Mouse (Mus musculus) 3134 (cell line): ENCODE measurements at regions not wholly inside any gene's neighbourhood (a gene's known extent, or its start where the extent isn't known, plus 50 kb on each side); places are given as distances from the start of the nearest gene placed in this dataset.

Source experiments
- DNase-seq: peaks from one replicate; pipeline ENCODE4 v3.0.0-alpha.2; 2011; ENCODE audit warnings: low spot score; ENCODE audit not compliant: insufficient read length; ENCODE audit errors: extremely low read depth

DNA sequence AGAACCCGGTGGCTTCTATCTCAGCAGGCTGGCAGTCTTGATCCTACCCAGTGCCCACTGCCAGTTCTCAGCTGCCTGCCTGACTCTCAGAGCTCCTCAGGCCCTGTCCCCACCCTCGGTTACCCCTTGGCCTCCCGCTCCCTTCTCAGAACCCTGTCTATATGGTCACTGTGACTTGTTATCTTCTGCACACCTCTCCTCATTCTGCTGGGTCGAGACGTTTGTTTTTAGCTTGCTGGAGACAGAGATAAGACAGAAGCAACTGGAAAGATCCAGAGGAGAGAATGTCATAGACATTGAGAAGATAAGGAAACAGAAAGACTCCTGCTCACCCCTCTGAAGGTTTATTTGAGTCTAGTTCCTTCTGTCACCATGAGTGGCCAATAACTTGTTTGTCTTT, 53.8 kb upstream of the Phc1 start:
- no peak for DNase-seq

DNA sequence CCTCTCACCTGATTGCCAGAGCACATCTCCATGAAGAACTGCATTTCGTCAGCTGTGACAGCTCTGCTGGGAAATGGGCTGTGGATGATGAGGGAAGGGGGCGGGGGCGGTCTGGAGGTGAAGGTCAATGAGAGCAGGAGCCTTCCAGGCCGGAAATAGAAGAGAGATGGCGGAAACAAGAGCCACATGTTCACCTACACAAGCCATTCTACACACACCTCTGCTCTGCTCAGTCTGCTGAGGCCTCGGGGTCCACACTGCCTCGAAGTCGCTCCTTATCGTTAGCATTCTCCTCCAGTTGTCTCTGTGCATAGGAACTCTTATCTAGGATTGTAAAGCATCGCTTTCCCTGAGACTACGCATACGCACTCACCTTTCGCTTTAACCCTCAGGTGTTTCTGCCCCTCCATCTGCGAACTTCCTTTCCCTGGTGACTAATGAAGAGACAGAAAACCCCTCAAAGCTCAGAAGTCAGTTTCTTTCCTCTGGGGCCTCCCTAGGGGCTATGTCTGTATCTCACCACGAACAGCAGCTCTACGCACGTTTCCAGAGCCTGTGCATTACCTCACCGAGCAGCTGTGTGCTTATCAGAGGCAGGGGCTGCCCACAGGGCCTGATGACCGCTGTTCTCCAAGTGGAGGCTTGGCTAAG, 53.0 kb upstream of the Phc1 start:
- DNase-seq, result no peak

DNA sequence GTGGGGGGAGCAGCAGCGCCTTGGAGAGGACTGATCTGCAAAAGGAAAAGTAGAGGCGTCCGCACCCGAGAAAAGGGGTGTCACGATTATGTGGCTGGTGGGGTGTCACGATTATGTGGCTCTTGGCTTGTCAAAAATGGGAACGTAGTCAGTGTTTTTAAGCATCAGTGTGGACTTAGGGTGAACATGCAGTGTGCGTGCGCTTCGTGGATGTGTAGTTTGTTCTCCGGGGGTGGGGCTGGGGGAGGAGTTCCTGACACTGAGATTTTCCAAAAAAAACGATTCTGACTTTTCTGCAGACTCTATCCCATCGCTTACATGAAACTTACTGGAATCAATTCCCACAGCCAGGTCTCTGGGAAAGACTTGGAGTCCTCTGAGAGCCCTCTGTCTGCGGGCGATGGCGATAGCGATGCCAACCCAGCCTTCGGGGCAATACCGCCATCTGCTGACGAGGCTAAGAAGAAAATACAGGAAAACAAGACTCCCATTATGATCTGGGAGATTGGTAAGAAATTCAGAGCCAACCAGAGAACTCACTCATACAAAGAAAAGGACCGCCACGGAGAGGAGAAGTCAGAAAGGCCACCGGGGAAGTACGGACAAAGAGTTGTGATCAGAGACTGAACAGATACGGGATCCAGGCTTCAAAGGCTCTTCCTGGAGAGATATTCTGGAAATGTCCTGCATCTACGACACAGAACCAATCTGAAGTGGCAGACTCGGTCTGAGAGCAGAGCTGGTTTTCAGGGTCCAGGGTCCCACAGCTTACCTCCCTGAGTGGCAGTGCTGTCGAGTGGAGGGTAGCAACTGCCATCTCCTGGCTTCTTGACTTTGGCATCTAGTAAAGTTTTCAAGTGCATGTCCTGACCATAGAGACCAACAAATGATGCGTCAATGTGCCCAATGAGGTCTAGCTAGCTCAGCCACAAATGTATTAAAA, 51.6 kb upstream of the Phc1 start:
- DNase-seq, result peak; percentile 44

DNA sequence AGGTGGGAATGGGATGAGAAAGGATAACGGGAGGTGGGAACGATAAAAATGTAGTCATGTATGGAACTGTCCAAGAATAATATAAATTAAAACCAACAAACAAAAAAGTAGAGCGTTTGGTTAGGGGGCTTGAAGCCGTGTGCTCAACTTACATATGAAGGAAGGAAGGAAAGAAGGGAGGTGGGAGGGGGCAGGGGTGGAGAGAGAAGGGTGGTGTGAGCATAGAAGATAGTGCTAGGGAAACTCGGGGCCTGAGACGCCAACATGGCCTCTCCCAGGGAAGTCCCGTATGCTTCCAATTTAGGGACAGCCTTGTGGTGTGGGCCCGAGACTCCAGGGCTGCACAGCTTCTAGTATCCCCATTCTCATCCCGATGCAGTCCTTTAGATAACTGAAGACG, 50.8 kb upstream of the Phc1 start:
- no peak for DNase-seq

DNA sequence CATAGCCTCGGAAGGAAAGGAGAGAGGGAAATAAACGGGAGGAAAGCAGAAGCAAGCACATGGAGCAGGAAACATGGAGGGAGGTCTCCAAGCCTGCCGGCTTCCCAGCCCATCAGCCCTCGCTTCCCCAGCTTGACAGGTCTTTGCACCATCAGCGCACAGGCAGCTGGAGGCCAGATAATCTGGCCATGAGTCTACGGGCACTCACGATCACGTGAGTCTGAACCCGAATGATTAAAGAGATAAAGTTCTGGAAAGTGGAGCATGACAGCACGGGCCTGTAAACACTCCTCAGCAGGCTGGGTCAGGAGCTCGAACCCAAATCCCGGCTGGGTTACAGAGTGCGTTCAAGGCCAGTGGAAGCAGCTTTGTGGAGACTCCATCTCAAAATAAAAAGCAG, 50.4 kb upstream of the Phc1 start:
- DNase-seq, result no peak
